Mouse (Mus musculus): Measurements from ENCODE around the gene Prr15.

- TF ChIP-seq GATA1 (IDR thresholded peaks at IDR 0.05; ENCODE audit: low read length) (no peak), TAL1 (IDR thresholded peaks at IDR 0.05; ENCODE audit: low read length) (no peak)
These were observed 38.9 kb downstream of the Prr15 start for GRCm38 (mm10) chr6:54364406-54365136.
